Mouse (Mus musculus) bone marrow, adult 2 months (tissue): ENCODE measurements around the gene Podxl.

Source experiments
- CTCF ChIP-seq: fragments of 200-500 bp; IDR thresholded peaks from 2 replicates; pipeline ENCODE4 v1.5.1; 2011; ENCODE audit warnings: low read length, control low read depth; ENCODE audit not compliant: control insufficient read depth, insufficient read depth
- POLR2A ChIP-seq: fragments of 200-500 bp; IDR thresholded peaks from 2 replicates; pipeline ENCODE4 v1.6.1; 2011; ENCODE audit warnings: low read depth, mild to moderate bottlenecking, control low read depth, low read length, borderline replicate concordance; ENCODE audit not compliant: control insufficient read depth

DNA sequence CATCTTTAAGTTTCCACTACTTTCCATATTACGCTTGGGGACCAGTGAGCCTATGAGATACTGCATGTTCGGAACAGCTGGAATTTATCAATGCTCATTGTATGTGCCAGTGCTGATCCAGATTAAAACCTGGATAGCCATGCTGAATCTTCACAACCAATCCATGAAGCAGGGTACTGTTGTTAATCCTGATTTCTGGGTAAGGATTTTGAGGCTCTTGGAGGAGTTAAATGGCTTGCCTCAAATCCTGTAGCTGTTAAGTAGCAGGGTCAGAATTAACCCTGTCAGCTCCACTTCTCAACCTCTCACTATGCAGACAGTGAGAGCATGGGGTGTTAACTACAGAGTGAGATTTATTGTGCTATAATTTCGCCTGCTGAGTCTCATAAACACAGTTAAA, 7.7 kb upstream of the Podxl start:
- no peak for TF ChIP-seq CTCF
- no peak for TF ChIP-seq POLR2A
